Mouse (Mus musculus) thymus, adult 2 months (tissue): Measurements from ENCODE around the gene Sema3g. TPM values are rescaled to one million over a fixed set of nuclear protein-coding genes. Genes with fewer than 3 reads are reported as not detected.

Experiments
- DNase-seq: peaks from one replicate; pipeline ENCODE4 v3.0.0; 2021
- H3K27ac ChIP-seq: fragments of 200-500 bp; 2 replicates; pipeline ENCODE4 v1.5.1; 2012; ENCODE audit warnings: low read length, control low read depth; ENCODE audit not compliant: control insufficient read depth, insufficient read depth
- H3K27me3 ChIP-seq: fragments of 200-500 bp; 2 replicates; pipeline ENCODE4 v1.6.1; 2012; ENCODE audit warnings: mild to moderate bottlenecking, low read length, moderate library complexity, mixed read lengths; ENCODE audit not compliant: control insufficient read depth, insufficient read depth
- H3K36me3 ChIP-seq: fragments of 200-500 bp; 2 replicates; pipeline ENCODE4 v1.6.1; 2012; ENCODE audit warnings: mild to moderate bottlenecking, low read length, moderate library complexity; ENCODE audit not compliant: control insufficient read depth, insufficient read depth
- H3K4me1 ChIP-seq: fragments of 200-500 bp; replicated peaks from 2 replicates; pipeline ENCODE4 v1.6.1; 2012; ENCODE audit warnings: low read length; ENCODE audit not compliant: control insufficient read depth, insufficient read depth
- H3K4me3 ChIP-seq: fragments of 200-500 bp; 2 replicates; pipeline ENCODE4 v1.5.1; 2012; ENCODE audit warnings: mild to moderate bottlenecking, low read length, control low read depth, moderate library complexity; ENCODE audit not compliant: control insufficient read depth, insufficient read depth
- CTCF ChIP-seq: fragments of 200-500 bp; IDR thresholded peaks from 2 replicates; pipeline ENCODE4 v1.5.1; 2012; ENCODE audit warnings: mild to moderate bottlenecking, control low read depth, low read length, moderate library complexity, borderline replicate concordance; ENCODE audit not compliant: control insufficient read depth, poor library complexity, insufficient read depth; ENCODE audit errors: extremely low read depth
- POLR2A ChIP-seq: fragments of 200-500 bp; IDR thresholded peaks from 2 replicates; pipeline ENCODE4 v1.6.1; 2012; ENCODE audit warnings: mild to moderate bottlenecking, low read length, control low read depth, moderate library complexity; ENCODE audit not compliant: control insufficient read depth, poor library complexity, insufficient read depth; ENCODE audit errors: extremely low read depth
- WGBS: fragments of 180-500 bp; shearing (Covaris S2); methylation state at CpG from one replicate; pipeline ENCODE4 v1.1.7; 2018; 5-methylcytosine and 5-hydroxymethylcytosine counted together
- polyA plus RNA-seq: library from polyadenylated mRNA; depleted of rRNA; stranded (reverse); fragments of >200 nt; gene quantifications from 2 replicates; pipeline ENCODE4 v1.2.3, GENCODE M21; 2012; rRNA removed

Sema3g gene
- polyA plus RNA-seq, 1 experiment, result 2.4 TPM

- Histone ChIP-seq H3K27ac (no peak overlapping the region), H3K36me3 (no peaks in the 10 kb centered on the region), H3K4me3 (no peak overlapping the region), H3K4me1 (peaks cover 5% of the 10 kb centered on the region; the same call in 1 of the 2 replicates), H3K27me3 (no peaks in the 10 kb centered on the region)
- WGBS, result 91% methylated on average over 9 of the region's 9 CpGs
- TF ChIP-seq CTCF (no peak), POLR2A (no peak)
- no peak for DNase-seq
Measured at GRCm38 (mm10) chr14:31268301-31269001, 50.8 kb downstream of the Sema3g start.

- H3K27me3 ChIP-seq, result no peaks in the 10 kb centered on the region
- DNase-seq, result peak; percentile 5
- no peak for TF ChIP-seq CTCF
- TF ChIP-seq POLR2A, result no peak
Measured at GRCm38 (mm10) chr14:31269456-31270100, 51.9 kb downstream of the Sema3g start.

GRCm38 (mm10) chr14:31271121-31271520 lies 53.5 kb downstream of the Sema3g start:
- H3K36me3 ChIP-seq, result no peaks in the 10 kb centered on the region
- no peak for TF ChIP-seq CTCF
- TF ChIP-seq POLR2A, result no peak
- 97% methylated on average over 6 of the region's 6 CpGs for WGBS
- H3K27ac ChIP-seq, result no peak overlapping the region
- H3K4me3 ChIP-seq, result no peak overlapping the region
- no peaks in the 10 kb centered on the region for H3K27me3 ChIP-seq
- DNase-seq, result no peak
- H3K4me1 ChIP-seq, result peaks cover 5% of the 10 kb centered on the region; the same call in 1 of the 2 replicates

More at GRCm38 (mm10) chr14:31269456-31270100, 51.9 kb downstream of the Sema3g start:
- H3K4me1 ChIP-seq, result peaks cover 5% of the 10 kb centered on the region; the same call in 1 of the 2 replicates
- no peaks in the 10 kb centered on the region for H3K36me3 ChIP-seq
- H3K4me3 ChIP-seq, result no peak overlapping the region
- WGBS, result 42% methylated on average over 28 of the region's 28 CpGs
- H3K27ac ChIP-seq, result no peak overlapping the region

GRCm38 (mm10) chr14:31272164-31272563 lies 54.5 kb downstream of the Sema3g start:
- peak; percentile 77 for DNase-seq
- H3K27ac ChIP-seq, result no peak overlapping the region
- no peak overlapping the region for H3K4me3 ChIP-seq
- H3K27me3 ChIP-seq, result no peaks in the 10 kb centered on the region
- TF ChIP-seq CTCF (peak; percentile 81; the same call in 1 of the 2 replicates), POLR2A (no peak)
- peaks cover 5% of the 10 kb centered on the region; the same call in 1 of the 2 replicates for H3K4me1 ChIP-seq
- H3K36me3 ChIP-seq, result no peaks in the 10 kb centered on the region
- WGBS, result 33% methylated on average over 7 of the region's 7 CpGs

Other genes starting within 250 kb of the Sema3g start
- 11.9 and 13.6 TPM in 2 replicates for gene Glt8d1, start 216.5 kb upstream of the Sema3g start, polyA plus RNA-seq
- gene Spcs1, start 216.2 kb upstream of the Sema3g start, polyA plus RNA-seq, result 133 and 183 TPM in 2 replicates
- gene Pbrm1, start 198.7 kb upstream of the Sema3g start, polyA plus RNA-seq, result 32.1 and 47.0 TPM in 2 replicates
- gene Gnl3, start 198.7 kb upstream of the Sema3g start, polyA plus RNA-seq, result 24.0 and 32.9 TPM in 2 replicates
- 77.4 and 91.1 TPM in 2 replicates for gene Smim4, start 88.9 kb upstream of the Sema3g start, polyA plus RNA-seq
- gene Nt5dc2, start 86.8 kb upstream of the Sema3g start, polyA plus RNA-seq, result 220 and 273 TPM in 2 replicates
- 17.2 and 26.7 TPM in 2 replicates for gene Stab1, start 49.2 kb upstream of the Sema3g start, polyA plus RNA-seq
- 4.2 and 103 TPM in 2 replicates for gene Tnnc1, start 9.5 kb upstream of the Sema3g start, polyA plus RNA-seq
- 569 and 585 TPM in 2 replicates for gene Nisch, start 914 bp upstream of the Sema3g start, polyA plus RNA-seq
- 7.4 and 8.0 TPM in 2 replicates for gene Phf7, start 33.5 kb downstream of the Sema3g start, polyA plus RNA-seq
- 106 and 111 TPM in 2 replicates for gene Bap1, start 33.6 kb downstream of the Sema3g start, polyA plus RNA-seq
- gene Dnah1, start 106.0 kb downstream of the Sema3g start, polyA plus RNA-seq, result 0.39 and 0.54 TPM in 2 replicates
- gene Capn7, start 118.8 kb downstream of the Sema3g start, polyA plus RNA-seq, result 23.8 and 24.2 TPM in 2 replicates
- gene Sh3bp5, start 218.2 kb downstream of the Sema3g start, polyA plus RNA-seq, result 10.5 and 10.7 TPM in 2 replicates